Mouse (Mus musculus) heart, postnatal 0 days (tissue): ENCODE data around the gene Sat2. TPM values are rescaled to one million over a fixed set of nuclear protein-coding genes. Genes with fewer than 3 reads are reported as not detected.

Experiments
- ATAC-seq: fragments of 200-750 bp; cut with Nextera tagmentation; 2 replicates; pipeline ENCODE4 v1.8.0; 2017; ENCODE audit warnings: low read depth, moderate number of reproducible peaks, moderate library complexity; ENCODE audit not compliant: insufficient read depth
- DNase-seq: peaks from one replicate; pipeline ENCODE4 v3.0.0-alpha.2; 2016; ENCODE audit warnings: low spot score
- H3K27ac ChIP-seq: fragments of 300-500 bp; sonication (generic); 2 replicates; pipeline ENCODE4 v1.5.1; 2014; ENCODE audit warnings: low read depth, mild to moderate bottlenecking
- H3K27me3 ChIP-seq: fragments of 300-500 bp; sonication (generic); 2 replicates; pipeline ENCODE4 v1.6.1; 2014; ENCODE audit warnings: low read length, mixed read lengths; ENCODE audit not compliant: control insufficient read depth, insufficient read depth
- H3K36me3 ChIP-seq: fragments of 300-500 bp; sonication (generic); replicated peaks from 2 replicates; pipeline ENCODE4 v1.6.1; 2014; ENCODE audit warnings: low read length, mixed read lengths; ENCODE audit not compliant: control insufficient read depth, insufficient read depth
- H3K4me1 ChIP-seq: fragments of 300-500 bp; sonication (generic); 2 replicates; pipeline ENCODE4 v1.6.1; 2014; ENCODE audit warnings: antibody characterized with exemption; ENCODE audit not compliant: control insufficient read depth, insufficient read depth
- H3K4me2 ChIP-seq: fragments of 300-500 bp; sonication (generic); 2 replicates; pipeline ENCODE4 v1.6.1; 2014; ENCODE audit warnings: low read depth, mild to moderate bottlenecking, low read length, moderate library complexity
- H3K4me3 ChIP-seq: fragments of 300-500 bp; sonication (generic); 2 replicates; pipeline ENCODE4 v1.5.1; 2014; ENCODE audit warnings: low read depth, low read length
- H3K9ac ChIP-seq: fragments of 300-500 bp; sonication (generic); replicated peaks from 2 replicates; pipeline ENCODE4 v1.6.1; 2014; ENCODE audit warnings: low read depth, low read length, mixed read lengths
- H3K9me3 ChIP-seq: fragments of 300-500 bp; sonication (generic); replicated peaks from 2 replicates; pipeline ENCODE4 v1.6.1; 2016; ENCODE audit warnings: low read length; ENCODE audit not compliant: control insufficient read depth
- CTCF ChIP-seq: IDR thresholded peaks from 2 replicates; pipeline ENCODE4 v1.5.1; 2016; ENCODE audit warnings: antibody characterized with exemption, control low read depth, low read depth
- EP300 ChIP-seq: IDR thresholded peaks from 2 replicates; pipeline ENCODE4 v1.6.1; 2016; ENCODE audit warnings: antibody characterized with exemption, low read depth
- WGBS: fragments of 180-500 bp; shearing (Covaris S2); extraction: QIAGEN DNeasy Blood & Tissue Kit; methylation state at CpG from one replicate; pipeline ENCODE4 v1.1.7; 2014; 5-methylcytosine and 5-hydroxymethylcytosine counted together
- polyA plus RNA-seq: library from polyadenylated mRNA; unstranded; fragments of >200 nt; fragmentation: Nextera tagmentation; extraction: Ambion mirVana; gene quantifications from 2 replicates; pipeline ENCODE4 v1.2.1, GENCODE M21; 2015
- total RNA-seq: library from RNA; depleted of rRNA; stranded (reverse); fragments of >200 nt; gene quantifications from 2 replicates; pipeline ENCODE4 v1.2.3, GENCODE M21; 2014; ENCODE audit warnings: low replicate concordance

Gene Sat2
- total and polyA plus RNA-seq, 2 experiments from 2014 or later: 7.3 to 18.8 TPM

DNA sequence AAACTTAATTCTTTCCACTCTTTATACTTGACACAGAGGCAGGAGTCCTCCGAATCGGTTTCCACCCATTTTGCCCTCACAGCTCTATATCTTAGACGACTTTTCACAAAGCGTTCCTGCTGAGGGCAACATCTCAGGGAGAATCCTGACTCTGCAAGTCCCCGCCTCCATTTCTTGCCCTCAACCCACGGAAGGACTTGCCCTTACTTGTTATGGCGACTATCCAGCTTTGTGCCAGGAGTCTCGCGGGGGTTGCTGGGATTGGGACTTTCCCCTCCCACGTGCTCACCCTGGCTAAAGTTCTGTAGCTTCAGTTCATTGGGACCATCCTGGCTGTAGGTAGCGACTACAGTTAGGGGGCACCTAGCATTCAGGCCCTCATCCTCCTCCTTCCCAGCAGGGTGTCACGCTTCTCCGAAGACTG, 41.7 kb upstream of the Sat2 start, which contains the start of the genes Wrap53 and Trp53:
TSS of gene Wrap53 (minus strand) at position 165 of the 424 bp plus-strand sequence.
TSS of gene Trp53 (plus strand) at position 269 of the 424 bp plus-strand sequence.
- WGBS: under 1% methylated on average over 13 of the region's 13 CpGs

DNA sequence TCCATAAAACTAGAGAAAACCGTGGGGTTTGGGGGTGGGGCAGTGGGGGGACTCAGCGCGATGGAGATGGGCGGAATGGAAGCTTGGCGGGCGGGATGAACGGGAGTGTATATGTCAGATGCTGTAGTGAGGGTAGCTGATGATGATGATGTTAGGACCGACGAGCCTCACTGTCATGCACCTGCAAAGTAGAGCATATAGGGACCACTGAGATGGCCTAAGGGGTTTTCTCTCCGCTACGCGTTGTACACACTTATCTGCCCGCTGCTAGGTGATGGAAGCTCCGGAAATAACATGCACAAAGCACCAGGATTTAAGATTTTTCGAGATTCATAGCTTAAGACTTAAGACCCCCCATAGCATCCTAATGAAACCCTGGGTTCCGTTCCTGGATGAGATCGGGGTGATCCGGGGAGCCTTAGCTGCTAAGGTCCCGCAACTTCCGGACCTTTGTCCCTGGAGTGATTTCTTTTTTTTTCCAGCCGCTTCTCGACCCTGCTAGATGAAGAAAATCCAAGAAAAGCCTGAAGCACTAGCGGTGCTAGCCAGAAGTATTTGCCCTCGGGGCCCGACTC, 41.2 kb upstream of the Sat2 start:
- no peak for TF ChIP-seq EP300
- WGBS: under 1% methylated on average over 25 of the region's 25 CpGs
- no peaks in the 10 kb centered on the region for H3K9me3 ChIP-seq
- H3K4me1 ChIP-seq: peaks cover 20% of the 10 kb centered on the region; the same call in 1 of the 2 replicates
- H3K9ac ChIP-seq: peak overlapping the region; percentile 77
- ATAC-seq: no peak
- DNase-seq: peak; percentile 8
- no peaks in the 10 kb centered on the region; the same call in none of the 2 replicates for H3K36me3 ChIP-seq
- H3K27me3 ChIP-seq: no peaks in the 10 kb centered on the region
- H3K4me2 ChIP-seq: peak overlapping the region; percentile 98
- H3K4me3 ChIP-seq: peak overlapping the region; percentile 72
- H3K27ac ChIP-seq: peak overlapping the region; percentile 98

More for the DNA sequence above, 41.7 kb upstream of the Sat2 start, which contains the start of the genes Wrap53 and Trp53:
- no peaks in the 10 kb centered on the region for H3K27me3 ChIP-seq
- DNase-seq (peak; percentile 97), ATAC-seq (peak; percentile 69)
- peak within 1 kb of the TSS; percentile 98 for H3K4me2 ChIP-seq
- no peaks in the 10 kb centered on the region; the same call in none of the 2 replicates for H3K36me3 ChIP-seq
- H3K9ac ChIP-seq: peak within 1 kb of the TSS; percentile 77
- TF ChIP-seq CTCF (no peak), EP300 (peak; percentile 56; the same call in 1 of the 2 replicates)
- H3K27ac ChIP-seq: peak within 1 kb of the TSS; percentile 98
- peaks cover 20% of the 10 kb centered on the region; the same call in 1 of the 2 replicates for H3K4me1 ChIP-seq
- H3K4me3 ChIP-seq: peak within 1 kb of the TSS; percentile 72
- no peaks in the 10 kb centered on the region for H3K9me3 ChIP-seq

DNA sequence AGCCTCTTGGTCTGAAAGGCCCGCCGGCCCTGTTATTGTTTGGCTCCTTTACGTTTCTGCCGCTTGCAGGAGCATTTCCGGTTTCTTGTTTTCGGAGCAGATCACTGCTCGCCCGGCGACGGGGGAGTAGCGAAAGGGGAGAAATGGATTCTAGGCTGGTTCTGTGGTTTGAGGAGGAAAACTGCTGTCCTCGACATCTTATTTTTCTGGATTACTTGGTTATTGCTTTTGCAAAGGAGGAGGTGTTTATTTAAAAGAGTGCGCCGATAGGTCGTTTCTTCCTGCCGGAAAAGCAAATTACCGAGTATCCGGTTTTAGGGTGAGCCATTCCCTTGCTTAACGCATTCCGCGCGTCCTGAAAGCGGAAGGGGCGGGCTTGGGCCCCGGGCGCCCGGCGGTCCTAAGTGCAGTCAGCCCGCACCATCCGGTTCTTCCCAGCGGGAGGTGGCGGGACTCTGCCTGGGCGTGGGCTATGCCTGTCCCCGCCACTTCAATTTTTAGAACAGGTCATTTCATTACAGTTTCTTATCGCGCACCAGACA, 40.6 kb upstream of the Sat2 start:
- Histone ChIP-seq H3K27ac (peak overlapping the region; percentile 98), H3K4me2 (peak overlapping the region; percentile 98), H3K9ac (peak overlapping the region; percentile 77), H3K27me3 (no peaks in the 10 kb centered on the region), H3K4me1 (peaks cover 20% of the 10 kb centered on the region; the same call in 1 of the 2 replicates), H3K36me3 (no peaks in the 10 kb centered on the region; the same call in none of the 2 replicates), H3K9me3 (no peaks in the 10 kb centered on the region), H3K4me3 (peak overlapping the region; percentile 72)
- WGBS: under 1% methylated on average over 36 of the region's 36 CpGs
- ATAC-seq (peak; percentile 84), DNase-seq (peak; percentile 96)
- TF ChIP-seq CTCF: no peak
- peak; percentile 63; the same call in 1 of the 2 replicates for TF ChIP-seq EP300

DNA sequence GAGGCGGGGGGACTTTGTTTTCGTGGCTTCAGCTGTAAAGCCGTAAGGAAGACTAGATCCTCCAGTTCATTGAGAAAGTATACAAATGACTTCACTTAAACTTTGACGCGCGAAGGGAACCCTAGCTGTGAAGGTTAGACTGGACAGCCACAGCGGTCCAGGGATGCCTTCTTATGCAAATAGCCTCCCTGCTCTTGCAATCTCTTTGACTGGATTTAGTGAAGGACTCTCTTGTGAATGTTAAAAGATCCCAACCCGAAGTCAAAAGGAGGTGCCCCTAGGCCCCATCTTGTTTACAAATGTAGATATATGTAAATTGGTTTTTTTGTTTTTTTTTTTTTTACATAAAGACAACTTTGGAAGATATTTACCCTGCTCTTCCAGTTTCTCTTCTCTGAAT, 40.0 kb upstream of the Sat2 start:
- H3K4me1 ChIP-seq: peaks cover 20% of the 10 kb centered on the region; the same call in 1 of the 2 replicates
- WGBS: 0% methylated on average over 8 of the region's 8 CpGs
- H3K27me3 ChIP-seq: no peaks in the 10 kb centered on the region
- no peak for TF ChIP-seq EP300
- TF ChIP-seq CTCF: no peak
- no peak for DNase-seq
- H3K36me3 ChIP-seq: no peaks in the 10 kb centered on the region; the same call in none of the 2 replicates
- peak overlapping the region; percentile 72 for H3K4me3 ChIP-seq
- peak overlapping the region; percentile 77 for H3K9ac ChIP-seq
- H3K27ac ChIP-seq: peak overlapping the region; percentile 98
- ATAC-seq: no peak
- H3K9me3 ChIP-seq: no peaks in the 10 kb centered on the region
- H3K4me2 ChIP-seq: peak overlapping the region; percentile 98

DNA sequence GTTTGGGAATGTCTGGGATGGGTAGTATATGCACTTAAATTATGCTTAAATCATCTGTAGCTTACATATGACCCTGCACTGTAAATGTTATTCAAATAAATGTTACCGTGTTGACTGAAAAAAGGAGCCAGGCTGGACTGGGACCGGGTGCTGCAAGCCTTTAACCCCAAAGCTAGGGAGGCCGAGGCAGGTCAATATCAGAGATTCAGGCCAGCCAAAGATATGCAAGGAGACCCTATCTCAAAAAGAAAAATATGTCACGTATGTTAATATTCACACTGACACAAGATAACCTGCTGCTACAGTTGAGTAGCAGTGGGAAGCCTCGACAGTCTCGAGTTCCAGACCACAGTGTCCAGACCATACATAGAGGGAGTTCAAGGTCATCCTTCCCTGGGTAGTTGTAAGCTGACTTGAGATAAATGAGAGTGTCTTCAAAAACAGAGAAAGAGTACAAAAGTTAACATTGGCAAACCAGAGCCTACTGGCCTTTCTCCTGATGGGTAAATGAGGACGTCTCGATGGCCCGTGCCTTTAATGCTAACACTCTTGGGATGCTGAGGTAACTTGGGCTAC, 39.5 kb upstream of the Sat2 start:
- WGBS: 49% methylated on average over 9 of the region's 9 CpGs
- peaks cover 20% of the 10 kb centered on the region; the same call in 1 of the 2 replicates for H3K4me1 ChIP-seq
- ATAC-seq (no peak), DNase-seq (no peak)
- no peaks in the 10 kb centered on the region for H3K27me3 ChIP-seq
- no peaks in the 10 kb centered on the region for H3K9me3 ChIP-seq
- H3K4me3 ChIP-seq: peak overlapping the region; percentile 72
- no peak overlapping the region for H3K27ac ChIP-seq
- TF ChIP-seq EP300: no peak
- no peak for TF ChIP-seq CTCF
- H3K9ac ChIP-seq: peak overlapping the region; percentile 77
- peak overlapping the region; percentile 98 for H3K4me2 ChIP-seq
- H3K36me3 ChIP-seq: peaks cover 3% of the 10 kb centered on the region
